Mouse (Mus musculus): ENCODE results near the gene Zfp275. TPM values are rescaled to one million over a fixed set of nuclear protein-coding genes. Genes with fewer than 3 reads are reported as not detected.
"Not testable (repeated sequence)": the region's sequence is repeated elsewhere in the genome, so short reads cannot be mapped to it uniquely, and the experiment has no call there.

Zfp275 gene
- polyA plus RNA-seq, 1 experiment from 2014 or later = 13.5 TPM

DNA sequence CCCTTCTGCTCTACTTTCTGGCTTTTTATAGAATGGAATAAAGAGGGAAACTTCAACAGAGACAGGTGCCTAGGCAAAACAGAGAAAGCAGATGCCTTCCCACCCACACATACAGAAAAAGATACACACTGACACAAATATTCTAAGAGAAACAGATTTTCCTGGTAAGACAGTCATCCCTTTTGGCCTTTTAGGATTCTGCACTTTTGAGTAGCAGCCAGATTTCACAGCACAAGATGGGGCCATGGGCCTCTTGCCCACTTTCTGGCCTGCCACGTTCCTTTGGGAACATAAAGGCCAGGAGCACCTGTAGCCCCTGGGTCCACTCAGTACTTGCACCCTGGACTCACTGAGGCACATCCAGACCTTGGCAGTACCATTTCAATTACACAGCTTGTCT lies 1.9 kb downstream of the Zfp275 start:
- Histone ChIP-seq H3K9ac (no peak overlapping the region), H3K4me1 (0 out of 2 replicates have a peak, but pooled peaks cover 4% of the 10 kb centered on the region), H3K4me3 (no peak overlapping the region), H3K27ac (no peak overlapping the region), H3K9me3 (no peaks in the 10 kb centered on the region), H3K4me2 (no peak overlapping the region), H3K27me3 (no peaks in the 10 kb centered on the region), H3K36me3 (no peaks in the 10 kb centered on the region)
- ATAC-seq (ENCODE audit: borderline replicate concordance, extremely low read depth, low FRiP score, low TSS enrichment) = no peak
- 50% methylated on average over 1 of the region's 1 CpGs for WGBS

DNA sequence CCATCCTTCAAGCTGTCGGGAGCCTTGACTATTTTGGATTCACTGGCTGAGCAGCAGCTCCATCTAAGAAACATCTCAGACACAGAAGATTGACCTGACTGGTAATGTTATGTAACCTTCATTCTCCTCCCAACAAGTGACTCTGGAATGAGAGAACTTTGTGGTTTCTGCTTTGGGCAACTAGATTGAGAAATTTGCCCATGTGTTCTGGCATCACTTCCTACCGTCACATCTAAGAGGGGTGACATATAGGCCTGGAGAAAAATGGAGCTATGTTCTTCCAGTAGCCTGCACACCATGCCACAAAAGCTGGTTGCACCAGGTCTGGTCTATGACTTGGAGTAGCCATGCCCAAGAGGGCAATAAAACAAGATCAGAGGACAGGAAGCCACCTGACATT lies 13.7 kb downstream of the Zfp275 start:
- ATAC-seq (ENCODE audit: borderline replicate concordance, extremely low read depth, low FRiP score, low TSS enrichment) = no peak
- 85% methylated on average over 2 of the region's 2 CpGs for WGBS

GRCm38 (mm10) chrX:73356719-73357118 lies 14.3 kb downstream of the Zfp275 start:
- H3K4me3 ChIP-seq = no peak overlapping the region
- H3K36me3 ChIP-seq = peaks cover 22% of the 10 kb centered on the region
- WGBS = 76% methylated on average over 1 of the region's 1 CpGs
- no peaks in the 10 kb centered on the region for H3K27me3 ChIP-seq
- ATAC-seq (ENCODE audit: borderline replicate concordance, extremely low read depth, low FRiP score, low TSS enrichment) = no peak
- H3K9me3 ChIP-seq = no peaks in the 10 kb centered on the region
- H3K9ac ChIP-seq = no peak overlapping the region
- no peak overlapping the region for H3K4me2 ChIP-seq
- no peak overlapping the region for H3K27ac ChIP-seq
- no peaks in the 10 kb centered on the region for H3K4me1 ChIP-seq

More for the DNA sequence above, 13.7 kb downstream of the Zfp275 start:
- no peak overlapping the region for H3K4me2 ChIP-seq
- H3K36me3 ChIP-seq = peaks cover 23% of the 10 kb centered on the region
- H3K27ac ChIP-seq = no peak overlapping the region
- no peaks in the 10 kb centered on the region for H3K27me3 ChIP-seq
- no peaks in the 10 kb centered on the region for H3K9me3 ChIP-seq
- no peak overlapping the region for H3K9ac ChIP-seq
- no peaks in the 10 kb centered on the region for H3K4me1 ChIP-seq
- no peak overlapping the region for H3K4me3 ChIP-seq

- no peak overlapping the region for H3K4me3 ChIP-seq
- H3K27me3 ChIP-seq = no peaks in the 10 kb centered on the region
- ATAC-seq (ENCODE audit: borderline replicate concordance, extremely low read depth, low FRiP score, low TSS enrichment) = no peak
- H3K27ac ChIP-seq = no peak overlapping the region
- no peaks in the 10 kb centered on the region for H3K36me3 ChIP-seq
- no peaks in the 10 kb centered on the region for H3K9me3 ChIP-seq
- H3K4me2 ChIP-seq = no peak overlapping the region
- H3K9ac ChIP-seq = no peak overlapping the region
- no peaks in the 10 kb centered on the region for H3K4me1 ChIP-seq
Observed at GRCm38 (mm10) chrX:73363291-73363690, 20.9 kb downstream of the Zfp275 start.

DNA sequence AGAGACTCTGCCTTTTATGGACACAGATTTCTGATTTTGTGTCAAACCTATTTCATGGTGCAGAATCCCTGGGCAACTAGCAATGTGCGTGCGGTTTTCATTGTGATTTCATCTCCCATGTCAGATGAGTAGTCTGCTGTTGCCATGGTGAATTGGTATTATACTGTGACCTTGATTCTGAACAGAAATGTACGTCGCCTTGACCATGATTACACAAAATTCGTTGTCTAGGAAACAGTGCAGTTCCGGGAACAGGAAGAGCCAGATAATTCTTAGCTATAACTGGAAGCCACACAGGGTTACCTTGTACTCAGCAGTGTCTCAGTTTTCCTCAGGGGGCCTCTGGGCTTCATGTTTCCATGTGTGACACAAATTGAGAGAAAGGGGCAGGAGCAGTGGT lies 42.0 kb downstream of the Zfp275 start:
- Histone ChIP-seq H3K4me3 (no peak overlapping the region), H3K27me3 (no peaks in the 10 kb centered on the region), H3K9me3 (no peaks in the 10 kb centered on the region), H3K36me3 (no peaks in the 10 kb centered on the region), H3K9ac (no peak overlapping the region), H3K4me1 (no peaks in the 10 kb centered on the region), H3K27ac (no peak overlapping the region), H3K4me2 (no peak overlapping the region)
- ATAC-seq (ENCODE audit: borderline replicate concordance, extremely low read depth, low FRiP score, low TSS enrichment) = no peak
- 60% methylated on average over 6 of the region's 6 CpGs for WGBS

DNA sequence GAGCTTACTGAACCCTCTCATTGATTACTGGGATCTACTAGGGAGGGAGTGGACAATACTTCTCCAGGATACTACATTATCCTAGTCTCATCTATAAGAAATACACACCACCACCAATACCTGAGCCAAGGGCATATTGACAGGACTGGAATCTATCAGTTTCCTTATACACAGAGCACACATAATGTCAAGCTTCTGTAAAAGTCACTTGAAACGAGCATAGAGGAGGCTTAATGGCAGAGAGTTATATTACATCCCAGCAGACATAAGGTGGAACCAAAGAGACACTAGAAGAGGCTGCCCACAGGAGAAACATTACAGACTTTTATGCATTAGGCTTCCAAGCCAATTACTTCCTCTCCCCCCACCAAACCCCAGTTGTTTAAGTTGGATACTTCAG lies 42.5 kb downstream of the Zfp275 start:
- no peak overlapping the region for H3K27ac ChIP-seq
- no peaks in the 10 kb centered on the region for H3K27me3 ChIP-seq
- H3K9ac ChIP-seq = no peak overlapping the region
- H3K4me2 ChIP-seq = no peak overlapping the region
- WGBS = 19% methylated on average over 1 of the region's 1 CpGs
- no peaks in the 10 kb centered on the region for H3K4me1 ChIP-seq
- no peaks in the 10 kb centered on the region for H3K36me3 ChIP-seq
- H3K4me3 ChIP-seq = no peak overlapping the region
- no peaks in the 10 kb centered on the region for H3K9me3 ChIP-seq
- no peak for ATAC-seq (ENCODE audit: borderline replicate concordance, extremely low read depth, low FRiP score, low TSS enrichment)

DNA sequence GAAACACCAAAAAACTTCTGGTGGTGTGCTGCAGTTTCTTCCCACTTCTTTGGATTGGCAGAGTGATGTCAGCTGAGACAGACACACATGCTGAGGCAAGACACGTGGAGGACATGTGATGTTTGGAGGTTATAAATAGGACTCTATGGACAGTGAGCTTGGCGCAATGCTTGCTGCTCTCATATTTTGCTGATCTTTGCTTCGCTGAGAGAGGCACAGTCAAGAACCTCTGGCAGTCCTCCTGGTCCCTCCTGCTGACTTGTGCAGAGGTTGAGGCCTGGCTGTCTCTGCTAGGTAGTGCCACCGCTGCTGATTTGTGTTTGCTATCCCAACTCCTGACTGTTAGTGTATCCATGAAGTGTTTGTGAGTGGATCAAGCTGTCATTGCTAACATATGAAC lies 49.1 kb downstream of the Zfp275 start:
- Histone ChIP-seq H3K4me1 (no peaks in the 10 kb centered on the region), H3K9ac (no peak overlapping the region), H3K4me2 (no peak overlapping the region), H3K27ac (no peak overlapping the region), H3K36me3 (no peaks in the 10 kb centered on the region), H3K9me3 (no peaks in the 10 kb centered on the region), H3K4me3 (no peak overlapping the region), H3K27me3 (no peaks in the 10 kb centered on the region)
- no peak for ATAC-seq (ENCODE audit: borderline replicate concordance, extremely low read depth, low FRiP score, low TSS enrichment)
- WGBS = 65% methylated on average over 4 of the region's 4 CpGs

GRCm38 (mm10) chrX:73396446-73396845 lies 54.0 kb downstream of the Zfp275 start:
- Histone ChIP-seq H3K4me2 (no peak overlapping the region), H3K9ac (no peak overlapping the region), H3K4me3 (no peak overlapping the region), H3K27ac (no peak overlapping the region), H3K9me3 (no peaks in the 10 kb centered on the region), H3K4me1 (no peaks in the 10 kb centered on the region), H3K36me3 (no peaks in the 10 kb centered on the region), H3K27me3 (no peaks in the 10 kb centered on the region)
- 75% methylated on average over 1 of the region's 1 CpGs for WGBS
- ATAC-seq (ENCODE audit: borderline replicate concordance, extremely low read depth, low FRiP score, low TSS enrichment) = no peak

- H3K36me3 ChIP-seq; H3K9ac ChIP-seq; H3K27ac ChIP-seq; H3K4me2 ChIP-seq; ATAC-seq (ENCODE audit: borderline replicate concordance, extremely low read depth, low FRiP score, low TSS enrichment); H3K9me3 ChIP-seq; H3K4me1 ChIP-seq; H3K4me3 ChIP-seq; H3K27me3 ChIP-seq: not testable (repeated sequence)
- WGBS = 91% methylated on average over 2 of the region's 2 CpGs
Observed at GRCm38 (mm10) chrX:73398636-73399035, 56.2 kb downstream of the Zfp275 start, which contains the start of gene Gm18336. Gene Gm18336, minus strand, starts transcription at chrX:73398736.

GRCm38 (mm10) chrX:73400951-73401350 lies 58.5 kb downstream of the Zfp275 start:
- ATAC-seq (ENCODE audit: borderline replicate concordance, extremely low read depth, low FRiP score, low TSS enrichment) = no peak
- no peaks in the 10 kb centered on the region for H3K27me3 ChIP-seq
- no peak overlapping the region for H3K4me2 ChIP-seq
- H3K27ac ChIP-seq = no peak overlapping the region
- H3K4me3 ChIP-seq = no peak overlapping the region
- no peaks in the 10 kb centered on the region for H3K4me1 ChIP-seq
- no peaks in the 10 kb centered on the region for H3K9me3 ChIP-seq
- 82% methylated on average over 20 of the region's 20 CpGs for WGBS
- no peak overlapping the region for H3K9ac ChIP-seq
- H3K36me3 ChIP-seq = no peaks in the 10 kb centered on the region

GRCm38 (mm10) chrX:73401616-73402015 lies 59.2 kb downstream of the Zfp275 start:
- Histone ChIP-seq H3K36me3 (no peaks in the 10 kb centered on the region), H3K4me2 (no peak overlapping the region), H3K9ac (no peak overlapping the region), H3K27me3 (no peaks in the 10 kb centered on the region), H3K27ac (no peak overlapping the region), H3K9me3 (no peaks in the 10 kb centered on the region), H3K4me3 (no peak overlapping the region), H3K4me1 (no peaks in the 10 kb centered on the region)
- ATAC-seq (ENCODE audit: borderline replicate concordance, extremely low read depth, low FRiP score, low TSS enrichment) = no peak
- WGBS = 88% methylated on average over 12 of the region's 12 CpGs

Measured in lung, embryonic 15.5 days (tissue).